Mouse (Mus musculus) embryo, embryonic 10 days (tissue): ENCODE results near the gene Gm11361.

ENCODE experiments used
- DNase-seq: peaks from one replicate; pipeline ENCODE4 v3.0.0-alpha.2; 2015; ENCODE audit warnings: low spot score

Gm11361 gene

GRCm38 (mm10) chr13:28257228-28257627, at the start of gene Gm11361:
Gm11361 (plus strand) TSS chr13:28257528.
- no peak for DNase-seq

- DNase-seq: peak; percentile 31
Measured at GRCm38 (mm10) chr13:28264399-28264798, 7.1 kb downstream of the Gm11361 start.

GRCm38 (mm10) chr13:28287368-28287767, 30.0 kb downstream of the Gm11361 start:
- DNase-seq: no peak

- no peak for DNase-seq
Measured at GRCm38 (mm10) chr13:28294272-28294671, 36.9 kb downstream of the Gm11361 start.

GRCm38 (mm10) chr13:28294757-28295361, 37.5 kb downstream of the Gm11361 start:
- peak; percentile 61 for DNase-seq

- no peak for DNase-seq
Measured at GRCm38 (mm10) chr13:28295492-28295891, 38.2 kb downstream of the Gm11361 start.

- DNase-seq: no peak
Measured at GRCm38 (mm10) chr13:28297098-28297497, 39.8 kb downstream of the Gm11361 start.

- DNase-seq: no peak
Measured at GRCm38 (mm10) chr13:28297577-28297976, 40.2 kb downstream of the Gm11361 start.
